Mouse (Mus musculus) Patski (cell line): ENCODE measurements around the gene Midn. TPM values are rescaled to one million over a fixed set of nuclear protein-coding genes. Genes with fewer than 3 reads are reported as not detected.

Source experiments
- ATAC-seq: fragments of 100-300 bp; one replicate; pipeline ENCODE4 v1.8.0; 2021
- CTCF ChIA-PET: fragments of 350-600 bp; sonication (Branson Sonifier 250); formaldehyde crosslinking; loops from one replicate; lab custom pipeline; 2022; ENCODE audit warnings: inconsistent platforms; lab: Charles Lee
- POLR2A ChIA-PET: fragments of 350-600 bp; sonication (Branson Sonifier 250); formaldehyde crosslinking; loops from one replicate; lab custom pipeline; 2022; ENCODE audit warnings: antibody characterized with exemption, inconsistent platforms; lab: Charles Lee
- DNase-seq: peaks from one replicate; pipeline ENCODE4 v3.0.0-alpha.2; 2011; ENCODE audit warnings: low read depth, low spot score
- H3K27me3 ChIP-seq: fragments of 371-371 bp; one replicate; pipeline ENCODE4 v1.5.1; 2021
- CTCF ChIP-seq: fragments of 100-300 bp; IDR thresholded peaks from one replicate; pipeline ENCODE4 v1.5.1; 2021
- in situ Hi-C: fragments of 300-500 bp; cut with MboI; formaldehyde crosslinking; loops from 3 replicates; pipeline ENCODE4 v1.11.1; 2018; ENCODE audit warnings: low pct_unique_long_range_greater_than_20kb, mixed read lengths
- polyA plus RNA-seq: library from polyadenylated mRNA; unstranded; gene quantifications from one replicate; pipeline ENCODE4 v1.2.3, GENCODE M21; 2021

Gene Midn
- polyA plus RNA-seq, 1 experiment from 2014 or later, result 116 TPM

GRCm38 (mm10) chr10:80141243-80141642, 6.8 kb upstream of the Midn start:
- ChIA-PET CTCF (interaction anchor here (0.9 to 5.2 kb wide), 10 partner anchors 11 to 181 kb away, joined by 3 to 46 read pairs (median 6); partner anchors contain the start of genes Tmem259 and Wdr18), POLR2A (interaction anchor here (0.6 to 2.3 kb wide), 10 partner anchors 11 to 408 kb away, joined by 3 to 7 read pairs (median 4); partner anchors contain the start of genes Cirbp and Tmem259)
- DNase-seq (peak; percentile 71), ATAC-seq (peak; percentile 51)
- no peaks in the 10 kb centered on the region for H3K27me3 ChIP-seq
- no peak for TF ChIP-seq CTCF
- in situ Hi-C loops, result loop anchor here (5.0 kb wide), 1 partner anchor 154 kb away; the partner anchor contains the start of gene Cnn2

GRCm38 (mm10) chr10:80141786-80142529, 6.1 kb upstream of the Midn start:
- peak; percentile 89 for DNase-seq
- ChIA-PET CTCF (interaction anchor here (1.0 to 5.6 kb wide), 7 partner anchors 12 to 182 kb away, joined by 3 to 58 read pairs (median 6); partner anchors contain the start of genes Cirbp, Tmem259 and Wdr18), POLR2A (interaction anchor here (0.6 to 15.5 kb wide), 8 partner anchors 12 to 234 kb away, joined by 3 to 191 read pairs (median 4); partner anchors contain the start of genes Cirbp and Tmem259)
- ATAC-seq, result peak; percentile 45
- no peaks in the 10 kb centered on the region for H3K27me3 ChIP-seq
- in situ Hi-C loops, result loop anchor here (5.0 kb wide), 1 partner anchor 155 kb away; the partner anchor contains the start of gene Cnn2
- no peak for TF ChIP-seq CTCF

- TF ChIP-seq CTCF, result no peak
- H3K27me3 ChIP-seq, result no peaks in the 10 kb centered on the region
- in situ Hi-C loops, result loop anchor here (5.0 kb wide), 1 partner anchor 155 kb away; the partner anchor contains the start of gene Cnn2
- no peak for ATAC-seq
- DNase-seq, result no peak
- ChIA-PET POLR2A (interaction anchor here (1.1 to 15.5 kb wide), 3 partner anchors 20 to 89 kb away, joined by 3 to 191 read pairs (median 4); partner anchors contain the start of gene Cirbp), CTCF (interaction anchor here (5.2 to 5.6 kb wide), 2 partner anchors 23 to 157 kb away, joined by 46 to 58 read pairs; partner anchors contain the start of genes Cirbp and Tmem259)
These were observed 5.5 kb upstream of the Midn start for GRCm38 (mm10) chr10:80142530-80142925.

GRCm38 (mm10) chr10:80143664-80144063, 4.4 kb upstream of the Midn start:
- CTCF ChIA-PET, result interaction anchor here (5.2 to 5.6 kb wide), 2 partner anchors 22 to 158 kb away, joined by 46 to 58 read pairs; partner anchors contain the start of genes Cirbp and Tmem259
- TF ChIP-seq CTCF, result no peak
- ATAC-seq, result no peak
- POLR2A ChIA-PET, result interaction anchor here (0.7 to 15.5 kb wide), 4 partner anchors 19 to 156 kb away, joined by 3 to 191 read pairs (median 3); partner anchors contain the start of genes Cirbp and Cnn2
- no peak for DNase-seq
- H3K27me3 ChIP-seq, result no peaks in the 10 kb centered on the region
- in situ Hi-C loops, result loop anchor here (5.0 kb wide), 1 partner anchor 156 kb away; the partner anchor contains the start of gene Cnn2

- no peak for ATAC-seq
- no peak for DNase-seq
- CTCF ChIA-PET, result interaction anchor here (5.2 to 5.6 kb wide), 2 partner anchors 21 to 158 kb away, joined by 46 to 58 read pairs; partner anchors contain the start of genes Cirbp and Tmem259
- POLR2A ChIA-PET, result interaction anchor here (0.7 to 15.5 kb wide), 2 partner anchors 19 to 35 kb away, joined by 3 to 191 read pairs; partner anchors contain the start of gene Cirbp
- in situ Hi-C loops, result loop anchor here (5.0 kb wide), 1 partner anchor 157 kb away; the partner anchor contains the start of gene Cnn2
- no peaks in the 10 kb centered on the region for H3K27me3 ChIP-seq
- TF ChIP-seq CTCF, result no peak
These were observed 3.9 kb upstream of the Midn start for GRCm38 (mm10) chr10:80144159-80144558.

GRCm38 (mm10) chr10:80144864-80145838, 2.9 kb upstream of the Midn start:
- no peaks in the 10 kb centered on the region for H3K27me3 ChIP-seq
- ChIA-PET POLR2A (interaction anchor here (2.4 to 15.5 kb wide), 2 partner anchors 11 to 18 kb away, joined by 8 to 191 read pairs; partner anchors contain the start of gene Cirbp), CTCF (interaction anchor here (1.4 to 5.6 kb wide), 3 partner anchors 10 to 20 kb away, joined by 3 to 58 read pairs (median 5); partner anchors contain the start of gene Cirbp)
- no peak for ATAC-seq
- no peak for TF ChIP-seq CTCF
- no peak for DNase-seq
- in situ Hi-C loops, result loop anchor here (5.0 kb wide), 1 partner anchor 158 kb away; the partner anchor contains the start of gene Cnn2

GRCm38 (mm10) chr10:80145896-80146295, 2.2 kb upstream of the Midn start:
- in situ Hi-C loops, result no loop called here
- H3K27me3 ChIP-seq, result no peaks in the 10 kb centered on the region
- CTCF ChIA-PET, result interaction anchor here (1.1 to 5.6 kb wide), 4 partner anchors 9 to 161 kb away, joined by 3 to 58 read pairs (median 4); partner anchors contain the start of genes Cirbp and Tmem259
- TF ChIP-seq CTCF, result no peak
- ATAC-seq (no peak), DNase-seq (no peak)
- POLR2A ChIA-PET, result interaction anchor here (1.4 to 15.5 kb wide), 3 partner anchors 10 to 29 kb away, joined by 3 to 191 read pairs (median 8); partner anchors contain the start of gene Cirbp

GRCm38 (mm10) chr10:80146568-80147011, 1.5 kb upstream of the Midn start:
- TF ChIP-seq CTCF, result no peak
- in situ Hi-C loops, result no loop called here
- no peak for ATAC-seq
- POLR2A ChIA-PET, result interaction anchor here (1.4 to 15.5 kb wide), 3 partner anchors 9 to 30 kb away, joined by 3 to 191 read pairs (median 8); partner anchors contain the start of gene Cirbp
- CTCF ChIA-PET, result interaction anchor here (1.1 to 5.6 kb wide), 4 partner anchors 8 to 162 kb away, joined by 3 to 58 read pairs (median 4); partner anchors contain the start of genes Cirbp and Tmem259
- no peaks in the 10 kb centered on the region for H3K27me3 ChIP-seq
- DNase-seq, result no peak
